Mouse (Mus musculus) thymus, adult 2 months (tissue): ENCODE data around the gene Zswim4. TPM values are rescaled to one million over a fixed set of nuclear protein-coding genes. Genes with fewer than 3 reads are reported as not detected.
"Not testable (repeated sequence)": the region's sequence is repeated elsewhere in the genome, so short reads cannot be mapped to it uniquely, and the experiment has no call there.

Experiments
- DNase-seq: peaks from one replicate; pipeline ENCODE4 v3.0.0; 2021
- H3K27ac ChIP-seq: fragments of 200-500 bp; 2 replicates; pipeline ENCODE4 v1.5.1; 2012; ENCODE audit warnings: low read length, control low read depth; ENCODE audit not compliant: control insufficient read depth, insufficient read depth
- H3K27me3 ChIP-seq: fragments of 200-500 bp; 2 replicates; pipeline ENCODE4 v1.6.1; 2012; ENCODE audit warnings: mild to moderate bottlenecking, low read length, moderate library complexity, mixed read lengths; ENCODE audit not compliant: control insufficient read depth, insufficient read depth
- H3K36me3 ChIP-seq: fragments of 200-500 bp; 2 replicates; pipeline ENCODE4 v1.6.1; 2012; ENCODE audit warnings: mild to moderate bottlenecking, low read length, moderate library complexity; ENCODE audit not compliant: control insufficient read depth, insufficient read depth
- H3K4me1 ChIP-seq: fragments of 200-500 bp; replicated peaks from 2 replicates; pipeline ENCODE4 v1.6.1; 2012; ENCODE audit warnings: low read length; ENCODE audit not compliant: control insufficient read depth, insufficient read depth
- H3K4me3 ChIP-seq: fragments of 200-500 bp; 2 replicates; pipeline ENCODE4 v1.5.1; 2012; ENCODE audit warnings: mild to moderate bottlenecking, low read length, control low read depth, moderate library complexity; ENCODE audit not compliant: control insufficient read depth, insufficient read depth
- CTCF ChIP-seq: fragments of 200-500 bp; IDR thresholded peaks from 2 replicates; pipeline ENCODE4 v1.5.1; 2012; ENCODE audit warnings: mild to moderate bottlenecking, control low read depth, low read length, moderate library complexity, borderline replicate concordance; ENCODE audit not compliant: control insufficient read depth, poor library complexity, insufficient read depth; ENCODE audit errors: extremely low read depth
- POLR2A ChIP-seq: fragments of 200-500 bp; IDR thresholded peaks from 2 replicates; pipeline ENCODE4 v1.6.1; 2012; ENCODE audit warnings: mild to moderate bottlenecking, low read length, control low read depth, moderate library complexity; ENCODE audit not compliant: control insufficient read depth, poor library complexity, insufficient read depth; ENCODE audit errors: extremely low read depth
- WGBS: fragments of 180-500 bp; shearing (Covaris S2); methylation state at CpG from one replicate; pipeline ENCODE4 v1.1.7; 2018; 5-methylcytosine and 5-hydroxymethylcytosine counted together
- polyA plus RNA-seq: library from polyadenylated mRNA; depleted of rRNA; stranded (reverse); fragments of >200 nt; gene quantifications from 2 replicates; pipeline ENCODE4 v1.2.3, GENCODE M21; 2012; rRNA removed

The Zswim4 gene
- polyA plus RNA-seq = 53.0 and 59.0 TPM in 2 replicates

- H3K27me3 ChIP-seq = no peaks in the 10 kb centered on the region
- WGBS = 0% methylated on average over 35 of the region's 35 CpGs
- peak within 1 kb of the TSS; percentile 90 for H3K4me3 ChIP-seq
- peak; percentile 96 for DNase-seq
- TF ChIP-seq CTCF (peak; percentile 41; the same call in 1 of the 2 replicates), POLR2A (peak; percentile 78; the same call in 1 of the 2 replicates)
- H3K36me3 ChIP-seq = no peaks in the 10 kb centered on the region
- H3K4me1 ChIP-seq = peaks cover 22% of the 10 kb centered on the region
- H3K27ac ChIP-seq = peak within 1 kb of the TSS; percentile 85
Measured at GRCm38 (mm10) chr8:84236998-84237473, at the start of gene Zswim4. Gene Zswim4 (minus strand): TSS chr8:84237055.

DNA sequence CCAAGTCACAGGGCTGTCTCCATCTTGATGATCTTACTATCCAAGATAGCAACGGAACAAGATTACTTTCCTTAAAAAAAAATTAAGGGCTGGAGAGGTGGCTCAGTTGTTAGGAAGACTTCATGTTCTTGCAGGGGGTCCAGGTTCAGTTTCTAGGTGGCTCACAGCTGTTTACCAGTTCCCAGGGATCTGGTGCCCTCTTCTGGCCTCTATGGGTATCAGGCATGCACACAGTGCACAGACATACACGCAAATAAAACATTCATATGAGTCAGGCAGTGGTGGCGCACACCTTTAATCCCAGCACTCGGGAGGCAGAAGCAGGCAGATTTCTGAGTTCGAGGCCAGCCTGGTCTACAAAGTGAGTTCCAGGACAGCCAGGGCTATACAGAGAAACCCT is 48.8 kb upstream of the Zswim4 start:
- WGBS = 50% methylated on average over 5 of the region's 5 CpGs
- H3K4me1 ChIP-seq, H3K27ac ChIP-seq, H3K4me3 ChIP-seq, H3K27me3 ChIP-seq, H3K36me3 ChIP-seq: not testable (repeated sequence)
- peak; percentile 70 for DNase-seq

- 78% methylated on average over 9 of the region's 9 CpGs for WGBS
- DNase-seq = no peak
- no peak overlapping the region for H3K4me3 ChIP-seq
- H3K36me3 ChIP-seq = no peaks in the 10 kb centered on the region
- no peak overlapping the region for H3K27ac ChIP-seq
- H3K27me3 ChIP-seq = no peaks in the 10 kb centered on the region
- no peak for TF ChIP-seq POLR2A
- no peak for TF ChIP-seq CTCF
- H3K4me1 ChIP-seq = no peaks in the 10 kb centered on the region
Measured at GRCm38 (mm10) chr8:84284608-84285063, 47.8 kb upstream of the Zswim4 start.

- H3K36me3 ChIP-seq = no peaks in the 10 kb centered on the region
- TF ChIP-seq CTCF = no peak
- TF ChIP-seq POLR2A = no peak
- no peaks in the 10 kb centered on the region for H3K4me1 ChIP-seq
- no peak overlapping the region for H3K27ac ChIP-seq
- H3K4me3 ChIP-seq = no peak overlapping the region
- DNase-seq = no peak
- no peaks in the 10 kb centered on the region for H3K27me3 ChIP-seq
- 93% methylated on average over 10 of the region's 10 CpGs for WGBS
Measured at GRCm38 (mm10) chr8:84280777-84281176, 43.9 kb upstream of the Zswim4 start.

GRCm38 (mm10) chr8:84276447-84276846 is 39.6 kb upstream of the Zswim4 start:
- no peaks in the 10 kb centered on the region for H3K4me1 ChIP-seq
- DNase-seq = no peak
- no peaks in the 10 kb centered on the region for H3K36me3 ChIP-seq
- 41% methylated on average over 1 of the region's 1 CpGs for WGBS
- TF ChIP-seq POLR2A (no peak), CTCF (no peak)
- H3K4me3 ChIP-seq = no peak overlapping the region
- H3K27ac ChIP-seq = no peak overlapping the region
- H3K27me3 ChIP-seq = no peaks in the 10 kb centered on the region

GRCm38 (mm10) chr8:84273968-84274367 is 37.1 kb upstream of the Zswim4 start:
- no peak for TF ChIP-seq CTCF
- no peak for TF ChIP-seq POLR2A
- Histone ChIP-seq H3K4me1 (peaks cover 7% of the 10 kb centered on the region), H3K27me3 (no peaks in the 10 kb centered on the region), H3K36me3 (no peaks in the 10 kb centered on the region), H3K4me3 (no peak overlapping the region), H3K27ac (no peak overlapping the region)
- 88% methylated on average over 3 of the region's 3 CpGs for WGBS
- DNase-seq = no peak

DNA sequence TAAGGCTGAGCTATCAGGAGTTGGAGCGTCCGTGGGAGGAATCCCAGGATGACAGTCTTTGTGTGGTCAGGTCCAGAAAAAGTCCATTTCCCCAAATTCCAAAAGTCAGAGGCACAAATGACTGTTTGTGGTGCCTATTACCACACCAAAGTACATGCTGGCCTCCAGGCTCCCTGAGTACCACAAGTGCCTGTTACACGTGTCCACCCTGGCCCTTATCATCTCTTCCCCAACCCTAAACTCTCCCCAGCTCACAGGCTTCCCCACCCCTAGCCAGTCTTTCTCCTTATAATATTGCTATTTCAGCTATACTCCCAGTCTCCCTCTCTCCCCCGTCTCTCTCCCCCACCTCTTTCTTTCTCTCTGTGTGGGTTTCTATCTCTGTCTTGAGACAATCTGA is 35.4 kb upstream of the Zswim4 start:
- no peaks in the 10 kb centered on the region for H3K36me3 ChIP-seq
- no peaks in the 10 kb centered on the region for H3K27me3 ChIP-seq
- peaks cover 7% of the 10 kb centered on the region for H3K4me1 ChIP-seq
- no peak overlapping the region for H3K27ac ChIP-seq
- 89% methylated on average over 4 of the region's 4 CpGs for WGBS
- no peak for DNase-seq
- TF ChIP-seq CTCF (no peak), POLR2A (no peak)
- no peak overlapping the region for H3K4me3 ChIP-seq
